Mouse (Mus musculus): ENCODE measurements around the gene Galnt18. TPM values are rescaled to one million over a fixed set of nuclear protein-coding genes. Genes with fewer than 3 reads are reported as not detected.

The Galnt18 gene
- polyA plus RNA-seq, 1 experiment from 2014 or later, result 4.5 TPM

- Histone ChIP-seq H3K9ac (ENCODE audit: low read length) (no peak overlapping the region), H3K27ac (ENCODE audit: low read depth, low read length) (no peak overlapping the region), H3K36me3 (ENCODE audit: control insufficient read depth, insufficient read depth, low read length) (no peaks in the 10 kb centered on the region), H3K4me1 (replicated peaks; ENCODE audit: control insufficient read depth, insufficient read depth, low read length) (no peaks in the 10 kb centered on the region), H3K4me2 (ENCODE audit: low read depth, low read length, severe bottlenecking) (no peak overlapping the region), H3K9me3 (ENCODE audit: control insufficient read depth, low read length) (no peaks in the 10 kb centered on the region), H3K4me3 (ENCODE audit: low read depth, low read length) (no peak overlapping the region), H3K27me3 (ENCODE audit: control insufficient read depth, insufficient read depth, low read length) (no peaks in the 10 kb centered on the region)
- no peak for ATAC-seq (replicated peaks; ENCODE audit: low FRiP score)
- WGBS, result 54% methylated on average over 6 of the region's 6 CpGs
- no peak for DNase-seq (ENCODE audit: low spot score)
Observed at GRCm38 (mm10) chr7:111762754-111763153, 17.0 kb downstream of the Galnt18 start.

DNA sequence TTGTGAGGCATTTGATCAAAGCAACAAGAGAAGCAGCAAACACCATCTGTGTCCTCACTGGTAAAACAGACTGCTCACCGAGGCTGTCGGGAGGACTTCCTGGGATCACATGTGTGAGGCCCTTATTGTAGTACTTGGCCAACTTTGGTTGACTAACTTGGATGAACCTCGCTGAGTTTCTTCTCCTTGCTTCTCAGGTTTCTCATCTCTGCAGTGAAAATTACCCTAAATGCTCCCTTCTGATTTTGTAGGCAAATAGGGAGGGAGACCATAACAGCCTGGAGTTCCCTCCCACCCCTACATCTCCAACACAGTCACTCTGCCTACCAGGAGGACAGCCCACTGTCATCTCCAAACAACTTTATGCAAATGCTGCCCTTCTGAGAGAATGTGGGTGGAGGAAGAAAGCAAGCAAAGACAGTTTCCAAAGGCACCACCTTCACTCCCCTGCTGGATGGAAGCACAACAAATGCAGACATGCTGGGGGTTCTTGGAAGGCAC is 31.2 kb downstream of the Galnt18 start:
- WGBS, result 89% methylated on average over 3 of the region's 3 CpGs
- no peaks in the 10 kb centered on the region for H3K9me3 ChIP-seq (ENCODE audit: control insufficient read depth, low read length)
- no peak for ATAC-seq (replicated peaks; ENCODE audit: low FRiP score)

DNA sequence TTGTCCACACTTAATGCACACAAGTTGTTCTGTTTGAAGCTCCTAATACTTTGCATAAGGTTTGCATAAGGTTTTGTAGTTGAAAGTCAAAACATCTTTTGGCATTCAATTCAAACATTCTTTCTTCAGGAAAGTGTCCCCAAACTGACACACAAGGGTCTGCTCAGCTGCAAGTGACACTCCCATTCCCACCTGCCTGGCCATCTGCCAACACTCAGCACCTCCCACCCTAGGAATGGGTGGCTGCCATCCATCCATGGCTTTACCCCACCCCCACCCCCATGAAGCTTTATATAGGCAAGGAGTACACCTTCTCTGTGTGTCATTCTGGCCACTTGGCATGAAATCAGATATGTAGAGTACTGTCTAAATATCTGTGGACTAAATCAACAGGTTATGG is 35.0 kb downstream of the Galnt18 start:
- DNase-seq (ENCODE audit: low spot score), result peak; percentile 13
- H3K36me3 ChIP-seq (ENCODE audit: control insufficient read depth, insufficient read depth, low read length), result no peaks in the 10 kb centered on the region
- no peak for ATAC-seq (replicated peaks; ENCODE audit: low FRiP score)
- H3K4me1 ChIP-seq (replicated peaks; ENCODE audit: control insufficient read depth, insufficient read depth, low read length), result no peaks in the 10 kb centered on the region
- no peaks in the 10 kb centered on the region for H3K27me3 ChIP-seq (ENCODE audit: control insufficient read depth, insufficient read depth, low read length)
- no peak overlapping the region for H3K27ac ChIP-seq (ENCODE audit: low read depth, low read length)
- no peak overlapping the region for H3K9ac ChIP-seq (ENCODE audit: low read length)
- H3K4me2 ChIP-seq (ENCODE audit: low read depth, low read length, severe bottlenecking), result no peak overlapping the region
- no peaks in the 10 kb centered on the region for H3K9me3 ChIP-seq (ENCODE audit: control insufficient read depth, low read length)
- no peak overlapping the region for H3K4me3 ChIP-seq (ENCODE audit: low read depth, low read length)

More for the DNA sequence above, 31.2 kb downstream of the Galnt18 start:
- H3K4me1 ChIP-seq (replicated peaks; ENCODE audit: control insufficient read depth, insufficient read depth, low read length), result no peaks in the 10 kb centered on the region
- no peaks in the 10 kb centered on the region for H3K27me3 ChIP-seq (ENCODE audit: control insufficient read depth, insufficient read depth, low read length)
- no peaks in the 10 kb centered on the region for H3K36me3 ChIP-seq (ENCODE audit: control insufficient read depth, insufficient read depth, low read length)
- H3K4me2 ChIP-seq (ENCODE audit: low read depth, low read length, severe bottlenecking), result no peak overlapping the region
- H3K27ac ChIP-seq (ENCODE audit: low read depth, low read length), result no peak overlapping the region
- H3K4me3 ChIP-seq (ENCODE audit: low read depth, low read length), result no peak overlapping the region
- H3K9ac ChIP-seq (ENCODE audit: low read length), result no peak overlapping the region
- no peak for DNase-seq (ENCODE audit: low spot score)

DNA sequence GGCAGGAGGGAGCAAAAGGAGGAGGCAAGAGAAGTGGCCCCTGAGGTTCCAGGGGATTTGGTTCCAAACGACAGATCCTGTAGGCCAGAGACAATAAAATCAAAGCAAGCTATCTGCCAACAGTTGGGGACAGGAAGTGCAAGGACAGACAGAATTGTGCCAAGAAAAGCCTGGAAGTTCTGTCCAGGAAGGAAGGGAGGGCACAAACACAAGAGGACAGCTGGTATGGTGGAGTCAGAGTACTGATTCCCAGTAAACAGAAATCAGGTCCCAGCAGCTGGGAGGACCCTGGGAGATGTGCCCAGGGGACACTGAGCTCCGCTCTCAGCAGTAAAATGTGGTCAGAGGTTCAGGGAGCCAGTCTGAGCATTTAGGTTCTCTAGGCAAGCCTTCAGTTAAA is 38.2 kb downstream of the Galnt18 start:
- Histone ChIP-seq H3K36me3 (ENCODE audit: control insufficient read depth, insufficient read depth, low read length) (no peaks in the 10 kb centered on the region), H3K27me3 (ENCODE audit: control insufficient read depth, insufficient read depth, low read length) (no peaks in the 10 kb centered on the region), H3K9me3 (ENCODE audit: control insufficient read depth, low read length) (no peaks in the 10 kb centered on the region), H3K4me1 (replicated peaks; ENCODE audit: control insufficient read depth, insufficient read depth, low read length) (no peaks in the 10 kb centered on the region), H3K9ac (ENCODE audit: low read length) (no peak overlapping the region), H3K27ac (ENCODE audit: low read depth, low read length) (no peak overlapping the region), H3K4me2 (ENCODE audit: low read depth, low read length, severe bottlenecking) (no peak overlapping the region), H3K4me3 (ENCODE audit: low read depth, low read length) (no peak overlapping the region)
- DNase-seq (ENCODE audit: low spot score), result peak; percentile 28
- ATAC-seq (replicated peaks; ENCODE audit: low FRiP score), result no peak
- 62% methylated on average over 2 of the region's 2 CpGs for WGBS

DNA sequence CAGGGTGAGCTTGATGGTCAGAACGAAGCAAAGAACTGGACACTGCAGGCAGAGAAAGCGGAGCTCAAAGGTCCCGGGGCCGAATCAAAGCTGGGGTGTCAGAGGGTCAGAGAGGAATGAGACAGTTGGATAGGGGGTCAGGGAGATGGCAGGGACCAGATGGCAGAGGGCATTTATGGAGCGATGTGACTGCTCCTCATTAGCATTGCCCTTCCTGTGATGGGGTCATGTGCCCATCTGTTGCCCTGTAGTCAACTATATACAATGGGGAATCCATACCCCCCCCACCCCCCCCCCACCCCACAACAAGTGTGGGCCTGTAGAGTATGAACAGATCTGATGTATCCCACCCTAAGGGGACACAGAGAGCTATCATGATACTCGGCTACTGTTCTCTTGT is 39.7 kb downstream of the Galnt18 start:
- Histone ChIP-seq H3K27ac (ENCODE audit: low read depth, low read length) (no peak overlapping the region), H3K36me3 (ENCODE audit: control insufficient read depth, insufficient read depth, low read length) (no peaks in the 10 kb centered on the region), H3K4me1 (replicated peaks; ENCODE audit: control insufficient read depth, insufficient read depth, low read length) (no peaks in the 10 kb centered on the region), H3K4me3 (ENCODE audit: low read depth, low read length) (no peak overlapping the region), H3K27me3 (ENCODE audit: control insufficient read depth, insufficient read depth, low read length) (no peaks in the 10 kb centered on the region), H3K9ac (ENCODE audit: low read length) (no peak overlapping the region), H3K9me3 (ENCODE audit: control insufficient read depth, low read length) (no peaks in the 10 kb centered on the region), H3K4me2 (ENCODE audit: low read depth, low read length, severe bottlenecking) (no peak overlapping the region)
- 82% methylated on average over 6 of the region's 6 CpGs for WGBS
- ATAC-seq (replicated peaks; ENCODE audit: low FRiP score), result no peak
- peak; percentile 37 for DNase-seq (ENCODE audit: low spot score)

GRCm38 (mm10) chr7:111739371-111739765 is 40.4 kb downstream of the Galnt18 start:
- Histone ChIP-seq H3K9ac (ENCODE audit: low read length) (no peak overlapping the region), H3K4me1 (replicated peaks; ENCODE audit: control insufficient read depth, insufficient read depth, low read length) (no peaks in the 10 kb centered on the region), H3K27ac (ENCODE audit: low read depth, low read length) (no peak overlapping the region), H3K27me3 (ENCODE audit: control insufficient read depth, insufficient read depth, low read length) (no peaks in the 10 kb centered on the region), H3K4me2 (ENCODE audit: low read depth, low read length, severe bottlenecking) (no peak overlapping the region), H3K36me3 (ENCODE audit: control insufficient read depth, insufficient read depth, low read length) (no peaks in the 10 kb centered on the region), H3K4me3 (ENCODE audit: low read depth, low read length) (no peak overlapping the region), H3K9me3 (ENCODE audit: control insufficient read depth, low read length) (no peaks in the 10 kb centered on the region)
- 77% methylated on average over 5 of the region's 5 CpGs for WGBS
- ATAC-seq (replicated peaks; ENCODE audit: low FRiP score) (no peak), DNase-seq (ENCODE audit: low spot score) (peak; percentile 37)

DNA sequence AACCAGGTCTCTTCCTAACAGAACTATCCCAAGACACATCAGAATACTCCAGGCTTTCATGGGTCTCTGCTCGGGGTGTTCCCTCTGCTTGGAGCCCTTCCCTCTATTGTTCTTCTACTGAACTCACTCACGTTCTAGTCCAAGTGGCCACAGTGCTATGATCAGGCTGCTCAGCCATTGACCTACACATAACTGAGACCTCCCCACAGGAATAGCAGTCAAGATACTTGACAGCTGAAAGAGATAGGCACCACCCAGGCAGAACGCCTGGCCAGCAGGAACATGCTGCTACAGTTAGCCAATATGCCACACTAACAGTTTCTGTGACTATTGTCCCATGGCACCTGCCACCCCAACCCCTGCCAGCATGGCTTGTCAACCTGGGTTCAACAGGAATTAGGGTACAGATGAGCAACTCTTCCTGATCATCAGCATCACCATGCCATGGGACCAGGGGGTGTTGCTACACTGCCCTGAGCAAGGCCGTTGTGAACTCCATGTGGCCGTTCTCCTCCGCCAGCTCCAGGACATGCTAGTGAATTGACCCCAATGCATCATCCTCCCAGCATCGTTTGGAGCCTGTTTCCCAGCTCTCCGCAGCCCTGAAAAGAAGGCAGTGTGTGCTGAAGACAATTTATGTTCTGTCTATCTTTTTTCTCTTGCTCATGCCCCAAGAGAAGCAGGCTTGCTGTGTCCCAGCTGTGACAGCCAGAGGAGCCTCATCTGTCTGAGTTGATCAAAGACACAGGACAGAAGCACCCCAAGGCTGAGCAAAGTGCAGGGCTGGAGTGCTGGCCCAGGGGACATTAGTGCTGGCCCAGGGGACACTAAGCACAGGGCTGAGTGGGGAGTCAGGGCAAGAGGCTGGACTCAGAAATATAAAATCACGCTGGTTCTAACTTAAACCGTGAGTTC is 41.1 kb downstream of the Galnt18 start:
- Histone ChIP-seq H3K4me2 (ENCODE audit: low read depth, low read length, severe bottlenecking) (no peak overlapping the region), H3K27me3 (ENCODE audit: control insufficient read depth, insufficient read depth, low read length) (no peaks in the 10 kb centered on the region), H3K27ac (ENCODE audit: low read depth, low read length) (no peak overlapping the region), H3K4me3 (ENCODE audit: low read depth, low read length) (no peak overlapping the region), H3K4me1 (replicated peaks; ENCODE audit: control insufficient read depth, insufficient read depth, low read length) (no peaks in the 10 kb centered on the region), H3K9me3 (ENCODE audit: control insufficient read depth, low read length) (no peaks in the 10 kb centered on the region), H3K9ac (ENCODE audit: low read length) (no peak overlapping the region), H3K36me3 (ENCODE audit: control insufficient read depth, insufficient read depth, low read length) (no peaks in the 10 kb centered on the region)
- ATAC-seq (replicated peaks; ENCODE audit: low FRiP score) (no peak), DNase-seq (ENCODE audit: low spot score) (peak; percentile 32)
- 81% methylated on average over 10 of the region's 10 CpGs for WGBS

GRCm38 (mm10) chr7:111737426-111737825 is 42.4 kb downstream of the Galnt18 start:
- 85% methylated on average over 7 of the region's 7 CpGs for WGBS
- no peak overlapping the region for H3K4me3 ChIP-seq (ENCODE audit: low read depth, low read length)

GRCm38 (mm10) chr7:111736365-111736764 is 43.4 kb downstream of the Galnt18 start:
- Histone ChIP-seq H3K9me3 (ENCODE audit: control insufficient read depth, low read length) (no peaks in the 10 kb centered on the region), H3K4me2 (ENCODE audit: low read depth, low read length, severe bottlenecking) (no peak overlapping the region), H3K36me3 (ENCODE audit: control insufficient read depth, insufficient read depth, low read length) (no peaks in the 10 kb centered on the region), H3K27me3 (ENCODE audit: control insufficient read depth, insufficient read depth, low read length) (no peaks in the 10 kb centered on the region), H3K27ac (ENCODE audit: low read depth, low read length) (no peak overlapping the region), H3K4me3 (ENCODE audit: low read depth, low read length) (no peak overlapping the region), H3K4me1 (replicated peaks; ENCODE audit: control insufficient read depth, insufficient read depth, low read length) (no peaks in the 10 kb centered on the region), H3K9ac (ENCODE audit: low read length) (no peak overlapping the region)
- ATAC-seq (replicated peaks; ENCODE audit: low FRiP score) (no peak), DNase-seq (ENCODE audit: low spot score) (no peak)
- WGBS, result 78% methylated on average over 3 of the region's 3 CpGs

More at GRCm38 (mm10) chr7:111737426-111737825, 42.4 kb downstream of the Galnt18 start:
- ATAC-seq (replicated peaks; ENCODE audit: low FRiP score), result no peak
- H3K36me3 ChIP-seq (ENCODE audit: control insufficient read depth, insufficient read depth, low read length), result no peaks in the 10 kb centered on the region
- no peaks in the 10 kb centered on the region for H3K9me3 ChIP-seq (ENCODE audit: control insufficient read depth, low read length)
- DNase-seq (ENCODE audit: low spot score), result peak; percentile 42
- no peaks in the 10 kb centered on the region for H3K4me1 ChIP-seq (replicated peaks; ENCODE audit: control insufficient read depth, insufficient read depth, low read length)
- no peak overlapping the region for H3K9ac ChIP-seq (ENCODE audit: low read length)
- H3K27me3 ChIP-seq (ENCODE audit: control insufficient read depth, insufficient read depth, low read length), result no peaks in the 10 kb centered on the region
- H3K4me2 ChIP-seq (ENCODE audit: low read depth, low read length, severe bottlenecking), result no peak overlapping the region
- H3K27ac ChIP-seq (ENCODE audit: low read depth, low read length), result no peak overlapping the region

All from forebrain, embryonic 11.5 days (tissue).